Mouse (Mus musculus) midbrain, embryonic 12.5 days (tissue): ENCODE data around the gene Ptrh1. TPM values are rescaled to one million over a fixed set of nuclear protein-coding genes. Genes with fewer than 3 reads are reported as not detected.
A peak's percentile ranks its signal among the peaks of the same experiment; 100 is the strongest.

Source experiments
- ATAC-seq: fragments of 200-750 bp; cut with Nextera tagmentation; 2 replicates; pipeline ENCODE4 v1.8.0; 2017; ENCODE audit warnings: low read depth, moderate TSS enrichment, moderate library complexity; ENCODE audit not compliant: low FRiP score
- H3K27ac ChIP-seq: fragments of 300-500 bp; sonication (generic); replicated peaks from 2 replicates; pipeline ENCODE4 v1.5.1; 2016; ENCODE audit warnings: mild to moderate bottlenecking
- H3K27me3 ChIP-seq: fragments of 300-500 bp; sonication (generic); 2 replicates; pipeline ENCODE4 v1.6.1; 2016; ENCODE audit warnings: mild to moderate bottlenecking
- H3K36me3 ChIP-seq: fragments of 300-500 bp; sonication (generic); 2 replicates; pipeline ENCODE4 v1.6.1; 2016
- H3K4me1 ChIP-seq: fragments of 300-500 bp; sonication (generic); 2 replicates; pipeline ENCODE4 v1.6.1; 2016
- H3K4me2 ChIP-seq: fragments of 300-500 bp; sonication (generic); replicated peaks from 2 replicates; pipeline ENCODE4 v1.6.1; 2016; ENCODE audit warnings: mild to moderate bottlenecking, moderate library complexity
- H3K4me3 ChIP-seq: fragments of 300-500 bp; sonication (generic); 2 replicates; pipeline ENCODE4 v1.5.1; 2016; ENCODE audit warnings: mild to moderate bottlenecking
- H3K9ac ChIP-seq: fragments of 300-500 bp; sonication (generic); replicated peaks from 2 replicates; pipeline ENCODE4 v1.6.1; 2016; ENCODE audit warnings: mild to moderate bottlenecking, moderate library complexity
- H3K9me3 ChIP-seq: fragments of 300-500 bp; sonication (generic); 2 replicates; pipeline ENCODE4 v1.6.1; 2016; ENCODE audit warnings: mild to moderate bottlenecking
- WGBS: fragments of 180-500 bp; shearing (Covaris S2); methylation state at CpG from one replicate; pipeline ENCODE4 v1.1.7; 2016; 5-methylcytosine and 5-hydroxymethylcytosine counted together
- polyA plus RNA-seq: library from polyadenylated mRNA; unstranded; fragments of >200 nt; fragmentation: Nextera tagmentation; extraction: Ambion mirVana; gene quantifications from 2 replicates; pipeline ENCODE4 v1.2.1, GENCODE M21; 2016

The Ptrh1 gene
- polyA plus RNA-seq = 2.6 and 4.6 TPM in 2 replicates

GRCm38 (mm10) chr2:32775359-32776074, at the start of gene Ptrh1, which contains the start of gene Ttc16:
Gene Ptrh1, plus strand, starts transcription at chr2:32775786.
Gene Ttc16, minus strand, starts transcription at chr2:32775633.
- Histone ChIP-seq H3K4me3 (peak within 1 kb of the TSS; percentile 70), H3K4me1 (peaks cover 18% of the 10 kb centered on the region), H3K9me3 (no peaks in the 10 kb centered on the region), H3K4me2 (peak within 1 kb of the TSS; percentile 65), H3K27me3 (peaks cover 32% of the 10 kb centered on the region; the same call in 1 of the 2 replicates), H3K27ac (0 out of 2 replicates have a peak within 1 kb of the TSS, but pooled peaks have one; percentile 30), H3K9ac (peak within 1 kb of the TSS; percentile 52), H3K36me3 (no peaks in the 10 kb centered on the region)
- 1% methylated on average over 46 of the region's 46 CpGs for WGBS
- peak; percentile 98 for ATAC-seq

DNA sequence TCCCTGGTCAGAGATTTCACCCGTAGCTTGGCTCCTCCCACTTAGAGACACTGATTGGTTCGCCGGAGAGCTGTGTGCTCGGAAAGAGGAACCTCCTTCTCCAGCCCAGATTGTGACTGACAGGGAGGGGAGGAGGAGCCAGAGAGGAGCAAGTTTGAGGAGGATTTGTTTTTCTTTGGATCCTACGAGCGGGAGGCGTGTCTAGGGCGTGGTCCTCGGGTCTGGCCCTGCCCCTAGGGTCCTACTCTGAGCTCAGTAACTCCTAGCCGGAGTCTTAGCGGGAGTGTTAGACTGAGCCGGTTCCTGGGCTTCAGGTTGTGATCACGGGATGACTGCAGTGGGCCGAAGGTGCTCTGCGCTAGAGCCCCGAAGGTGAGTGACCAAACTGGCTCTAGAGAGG, 48.2 kb upstream of the Ptrh1 start:
- ATAC-seq = peak; percentile 94
- no peaks in the 10 kb centered on the region for H3K9me3 ChIP-seq
- peaks cover 3% of the 10 kb centered on the region; the same call in 1 of the 2 replicates for H3K4me1 ChIP-seq
- no peak overlapping the region for H3K27ac ChIP-seq
- H3K9ac ChIP-seq = 0 out of 2 replicates have a peak overlapping the region, but pooled peaks have one; percentile 34
- H3K4me2 ChIP-seq = peak overlapping the region; percentile 52
- H3K27me3 ChIP-seq = no peaks in the 10 kb centered on the region
- no peaks in the 10 kb centered on the region for H3K36me3 ChIP-seq
- 1% methylated on average over 16 of the region's 16 CpGs for WGBS
- H3K4me3 ChIP-seq = peak overlapping the region; percentile 31

DNA sequence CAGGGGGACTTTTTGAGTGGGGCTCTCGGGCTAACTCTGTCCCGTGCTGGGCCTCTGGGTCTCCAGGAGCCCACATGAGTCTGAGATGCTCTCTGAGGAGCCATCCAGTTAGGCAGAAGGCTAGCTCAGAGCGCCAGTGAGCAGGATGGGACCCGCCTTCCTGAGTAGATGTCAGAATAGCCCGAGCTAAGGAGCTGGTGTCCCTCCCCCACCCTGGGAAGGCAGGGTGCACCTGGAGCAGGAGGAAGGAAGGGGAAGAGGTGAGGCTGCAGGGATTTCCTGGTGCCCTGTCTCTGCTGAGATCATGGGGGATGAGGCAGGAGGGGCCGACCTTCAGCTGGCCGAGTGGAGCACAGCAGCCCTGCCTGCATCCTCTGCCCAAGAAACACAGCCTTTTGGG, 47.1 kb upstream of the Ptrh1 start:
- H3K4me3 ChIP-seq = peak overlapping the region; percentile 31; the same call in 1 of the 2 replicates

GRCm38 (mm10) chr2:32729547-32729946, 46.0 kb upstream of the Ptrh1 start:
- H3K9me3 ChIP-seq = no peaks in the 10 kb centered on the region
- H3K4me1 ChIP-seq = peaks cover 6% of the 10 kb centered on the region; the same call in 1 of the 2 replicates
- no peak for ATAC-seq
- WGBS = 85% methylated on average over 4 of the region's 4 CpGs
- H3K36me3 ChIP-seq = no peaks in the 10 kb centered on the region
- H3K27ac ChIP-seq = no peak overlapping the region
- H3K4me3 ChIP-seq = no peak overlapping the region
- no peak overlapping the region for H3K4me2 ChIP-seq
- no peaks in the 10 kb centered on the region for H3K27me3 ChIP-seq
- H3K9ac ChIP-seq = no peak overlapping the region

More for the DNA sequence above, 47.1 kb upstream of the Ptrh1 start:
- no peak overlapping the region for H3K4me2 ChIP-seq
- ATAC-seq = no peak
- no peaks in the 10 kb centered on the region for H3K36me3 ChIP-seq
- H3K9ac ChIP-seq = no peak overlapping the region
- no peak overlapping the region for H3K27ac ChIP-seq
- H3K4me1 ChIP-seq = peaks cover 3% of the 10 kb centered on the region; the same call in 1 of the 2 replicates
- 60% methylated on average over 7 of the region's 7 CpGs for WGBS
- H3K27me3 ChIP-seq = no peaks in the 10 kb centered on the region
- no peaks in the 10 kb centered on the region for H3K9me3 ChIP-seq

DNA sequence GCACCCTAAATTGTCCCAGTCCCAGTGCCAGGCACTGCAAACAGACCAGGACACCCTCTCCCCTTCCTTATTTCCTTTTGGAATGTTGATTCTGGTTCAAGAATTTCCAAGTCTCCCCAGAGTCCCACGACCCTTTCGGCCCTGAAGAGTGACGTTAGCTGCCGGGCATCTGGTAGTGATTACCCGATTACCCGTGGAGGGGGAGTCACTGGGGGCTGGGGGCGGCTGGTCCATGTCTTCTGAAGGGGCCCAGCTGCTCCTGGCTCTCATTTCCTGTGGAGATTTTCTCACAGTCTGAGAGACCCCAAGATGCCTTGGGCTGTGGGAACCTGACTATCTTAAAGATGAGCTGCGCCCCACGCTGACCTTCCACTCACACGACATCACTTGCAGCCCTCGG, 44.7 kb upstream of the Ptrh1 start:
- no peak overlapping the region for H3K27ac ChIP-seq
- 56% methylated on average over 11 of the region's 11 CpGs for WGBS
- ATAC-seq = no peak
- H3K4me2 ChIP-seq = no peak overlapping the region
- peaks cover 9% of the 10 kb centered on the region; the same call in 1 of the 2 replicates for H3K4me1 ChIP-seq
- H3K4me3 ChIP-seq = no peak overlapping the region
- H3K9ac ChIP-seq = no peak overlapping the region
- H3K36me3 ChIP-seq = no peaks in the 10 kb centered on the region
- H3K27me3 ChIP-seq = no peaks in the 10 kb centered on the region
- no peaks in the 10 kb centered on the region for H3K9me3 ChIP-seq

DNA sequence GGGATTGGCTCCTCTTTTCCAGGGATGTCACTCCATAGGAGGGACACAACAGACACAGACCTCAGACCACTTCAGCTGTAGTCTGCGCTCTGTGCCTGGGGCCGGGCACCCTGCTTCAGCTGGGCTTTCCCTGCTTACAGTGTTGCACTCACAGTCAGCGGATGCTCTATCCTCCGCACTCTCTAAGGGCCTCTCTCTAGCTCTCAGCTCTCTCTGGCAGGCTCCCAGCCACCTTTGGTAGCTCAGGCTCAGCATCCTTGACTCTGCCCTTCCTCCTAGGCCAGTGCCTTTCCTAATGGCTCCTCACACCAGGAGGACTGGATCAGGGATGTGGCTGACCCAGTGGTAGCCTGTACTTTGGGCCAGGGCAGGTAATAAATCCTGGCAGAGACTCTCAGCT, 43.7 kb upstream of the Ptrh1 start:
- H3K27ac ChIP-seq = no peak overlapping the region
- ATAC-seq = no peak
- no peaks in the 10 kb centered on the region for H3K36me3 ChIP-seq
- H3K9me3 ChIP-seq = no peaks in the 10 kb centered on the region
- H3K27me3 ChIP-seq = no peaks in the 10 kb centered on the region
- H3K4me2 ChIP-seq = no peak overlapping the region
- no peak overlapping the region for H3K9ac ChIP-seq
- 80% methylated on average over 4 of the region's 4 CpGs for WGBS
- peaks cover 9% of the 10 kb centered on the region; the same call in 1 of the 2 replicates for H3K4me1 ChIP-seq
- H3K4me3 ChIP-seq = no peak overlapping the region

DNA sequence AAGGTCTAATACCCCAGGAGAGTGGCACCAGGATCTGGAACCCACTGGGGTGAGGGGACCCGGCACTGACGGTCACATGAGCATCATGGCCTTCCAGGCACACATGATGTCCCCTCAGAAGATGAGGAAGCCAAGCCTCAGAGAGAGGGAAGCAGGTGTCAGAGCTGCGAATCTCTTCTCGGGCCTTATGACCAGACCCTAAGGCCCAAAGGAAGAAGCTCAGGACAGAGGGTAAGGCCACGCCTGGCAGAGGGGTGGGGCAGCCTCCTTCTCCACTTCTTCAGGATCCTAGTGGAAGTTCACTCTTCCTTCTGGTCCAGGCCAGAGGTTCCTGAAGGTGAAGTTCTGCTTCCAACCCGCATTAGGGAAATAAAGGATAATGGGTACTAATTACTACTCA, 42.9 kb upstream of the Ptrh1 start:
- Histone ChIP-seq H3K9me3 (no peaks in the 10 kb centered on the region), H3K4me3 (no peak overlapping the region), H3K27me3 (no peaks in the 10 kb centered on the region), H3K4me2 (no peak overlapping the region), H3K4me1 (peaks cover 6% of the 10 kb centered on the region; the same call in 1 of the 2 replicates), H3K36me3 (no peaks in the 10 kb centered on the region), H3K9ac (no peak overlapping the region), H3K27ac (no peak overlapping the region)
- WGBS = 80% methylated on average over 6 of the region's 6 CpGs
- ATAC-seq = no peak

DNA sequence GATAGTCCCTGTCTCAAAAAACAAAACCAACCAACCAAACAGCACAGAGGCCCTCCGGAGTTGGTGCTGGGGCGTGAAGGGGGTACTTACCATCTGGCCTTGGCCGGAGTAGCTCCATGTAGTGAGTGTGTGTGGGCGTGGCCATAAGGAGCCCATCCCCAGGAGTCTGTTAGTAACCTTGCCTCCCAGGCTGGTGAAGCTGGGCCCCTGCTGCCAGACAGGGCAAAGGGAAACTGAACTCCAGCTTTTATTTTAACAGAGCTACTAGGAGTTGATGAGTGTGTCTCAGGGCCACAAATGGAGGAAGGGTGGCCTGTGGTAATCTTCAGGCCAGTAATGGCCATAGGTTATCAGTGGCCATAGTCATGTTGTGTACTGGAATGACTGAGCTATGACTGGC, 41.1 kb upstream of the Ptrh1 start:
- Histone ChIP-seq H3K4me1 (peaks cover 6% of the 10 kb centered on the region; the same call in 1 of the 2 replicates), H3K9ac (no peak overlapping the region), H3K27ac (0 out of 2 replicates have a peak overlapping the region, but pooled peaks have one; percentile 25), H3K4me2 (no peak overlapping the region), H3K27me3 (no peaks in the 10 kb centered on the region), H3K36me3 (no peaks in the 10 kb centered on the region), H3K9me3 (no peaks in the 10 kb centered on the region), H3K4me3 (no peak overlapping the region)
- ATAC-seq = no peak
- WGBS = 27% methylated on average over 4 of the region's 4 CpGs

DNA sequence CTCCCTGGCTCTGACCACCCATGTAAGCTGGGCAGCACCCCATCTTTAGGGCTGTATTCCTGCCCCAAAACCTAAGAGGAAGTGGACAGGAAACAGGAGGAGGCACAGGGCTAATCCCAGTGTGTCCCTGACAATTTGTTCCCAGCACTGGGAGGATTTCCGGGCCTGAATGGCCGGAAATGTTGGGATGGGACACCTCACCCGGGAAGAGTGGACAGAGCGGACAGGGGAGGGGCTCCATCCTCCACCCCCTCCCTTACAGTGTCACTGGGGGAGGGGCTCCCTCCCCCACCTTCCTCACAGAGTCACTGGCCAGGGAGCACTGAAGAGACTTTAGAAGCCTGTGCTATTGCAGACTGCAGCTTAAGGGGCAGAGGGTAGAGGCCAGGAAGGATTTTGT, 40.7 kb upstream of the Ptrh1 start:
- no peak for ATAC-seq
- Histone ChIP-seq H3K36me3 (no peaks in the 10 kb centered on the region), H3K27ac (0 out of 2 replicates have a peak overlapping the region, but pooled peaks have one; percentile 25), H3K9ac (no peak overlapping the region), H3K4me3 (no peak overlapping the region), H3K4me2 (no peak overlapping the region), H3K9me3 (no peaks in the 10 kb centered on the region), H3K4me1 (peaks cover 6% of the 10 kb centered on the region; the same call in 1 of the 2 replicates), H3K27me3 (no peaks in the 10 kb centered on the region)
- 60% methylated on average over 4 of the region's 4 CpGs for WGBS

GRCm38 (mm10) chr2:32736306-32736829, 39.2 kb upstream of the Ptrh1 start:
- Histone ChIP-seq H3K9ac (no peak overlapping the region; the same call in 1 of the 2 replicates), H3K4me1 (peaks cover 17% of the 10 kb centered on the region), H3K27me3 (no peaks in the 10 kb centered on the region), H3K9me3 (no peaks in the 10 kb centered on the region), H3K27ac (no peak overlapping the region), H3K36me3 (no peaks in the 10 kb centered on the region), H3K4me2 (no peak overlapping the region), H3K4me3 (no peak overlapping the region)
- WGBS = 41% methylated on average over 3 of the region's 3 CpGs
- no peak for ATAC-seq

DNA sequence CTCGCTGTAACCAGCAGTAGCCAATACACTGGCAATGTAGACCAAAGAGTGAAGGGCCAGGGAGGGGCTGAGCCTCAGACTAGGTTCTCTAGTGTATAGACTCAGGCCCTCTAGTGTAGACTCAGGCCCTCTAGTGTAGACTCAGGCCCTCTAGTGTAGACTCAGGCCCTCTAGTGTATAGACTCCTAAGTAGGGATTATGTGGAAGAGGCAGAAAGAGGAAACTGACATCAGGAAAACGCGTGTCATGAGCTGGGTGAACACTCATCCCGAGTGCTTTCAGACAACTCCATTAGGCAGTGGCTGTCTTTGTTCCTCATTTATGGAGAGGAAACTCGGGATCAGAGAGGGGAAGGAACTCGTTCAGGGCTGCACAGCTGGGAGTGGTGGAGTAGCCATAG, 38.6 kb upstream of the Ptrh1 start:
- WGBS = 41% methylated on average over 6 of the region's 6 CpGs
- H3K36me3 ChIP-seq = no peaks in the 10 kb centered on the region
- no peaks in the 10 kb centered on the region for H3K27me3 ChIP-seq
- H3K4me3 ChIP-seq = no peak overlapping the region
- no peaks in the 10 kb centered on the region for H3K9me3 ChIP-seq
- H3K27ac ChIP-seq = no peak overlapping the region
- H3K4me1 ChIP-seq = peaks cover 23% of the 10 kb centered on the region
- H3K4me2 ChIP-seq = no peak overlapping the region
- no peak overlapping the region; the same call in 1 of the 2 replicates for H3K9ac ChIP-seq
- ATAC-seq = no peak

DNA sequence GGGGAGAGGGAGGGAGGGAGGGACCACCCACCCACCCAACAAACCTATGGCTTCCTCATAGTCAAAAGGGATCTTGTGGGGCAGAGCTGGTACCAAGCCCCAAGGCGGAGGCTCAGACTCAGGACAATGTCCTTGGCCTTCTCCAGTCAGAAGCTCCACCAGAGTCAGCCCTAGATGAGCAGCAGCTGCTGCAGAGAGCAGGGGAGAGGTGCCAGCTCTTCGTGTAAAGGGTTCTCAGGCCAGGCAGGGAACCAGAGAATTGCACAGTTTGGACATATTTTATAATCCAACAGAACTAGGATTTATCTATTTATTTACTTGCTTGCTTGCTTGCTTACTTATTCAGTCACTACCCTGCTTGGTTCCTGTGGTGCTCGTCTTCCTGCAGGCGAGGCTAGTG, 36.3 kb upstream of the Ptrh1 start:
- Histone ChIP-seq H3K36me3 (no peaks in the 10 kb centered on the region), H3K9me3 (no peaks in the 10 kb centered on the region), H3K27ac (no peak overlapping the region), H3K4me3 (no peak overlapping the region), H3K4me1 (peaks cover 37% of the 10 kb centered on the region), H3K9ac (0 out of 2 replicates have a peak overlapping the region, but pooled peaks have one; percentile 8), H3K4me2 (no peak overlapping the region), H3K27me3 (0 out of 2 replicates have a peak, but pooled peaks cover 9% of the 10 kb centered on the region)
- ATAC-seq = no peak
- WGBS = 87% methylated on average over 4 of the region's 4 CpGs
